Mouse (Mus musculus) cerebellum, adult 8-10 months (tissue): ENCODE results near the gene Gm45261.

Experiments used
- DNase-seq: peaks from one replicate; pipeline ENCODE4 v3.0.0; 2022

Gm45261 gene

GRCm38 (mm10) chr1:80461348-80461747, at the start of gene Gm45261:
Gene Gm45261 (minus strand): TSS chr1:80461448.
- DNase-seq: no peak

- no peak for DNase-seq
These were observed 43.5 kb upstream of the Gm45261 start for GRCm38 (mm10) chr1:80504757-80505156.

GRCm38 (mm10) chr1:80504081-80504480, 42.8 kb upstream of the Gm45261 start:
- DNase-seq: no peak

GRCm38 (mm10) chr1:80502456-80503165, 41.4 kb upstream of the Gm45261 start:
- no peak for DNase-seq

- no peak for DNase-seq
These were observed 38.0 kb upstream of the Gm45261 start for GRCm38 (mm10) chr1:80499264-80499663.

- DNase-seq: no peak
These were observed 35.1 kb upstream of the Gm45261 start for GRCm38 (mm10) chr1:80496360-80496759.

- no peak for DNase-seq
These were observed 22.2 kb upstream of the Gm45261 start for GRCm38 (mm10) chr1:80483419-80483818.

GRCm38 (mm10) chr1:80474942-80475341, 13.7 kb upstream of the Gm45261 start:
- DNase-seq: no peak

- DNase-seq: no peak
These were observed 11.1 kb upstream of the Gm45261 start for GRCm38 (mm10) chr1:80472395-80472794.

- DNase-seq: no peak
These were observed 1.3 kb downstream of the Gm45261 start for GRCm38 (mm10) chr1:80459923-80460322.

GRCm38 (mm10) chr1:80459477-80459876, 1.8 kb downstream of the Gm45261 start:
- DNase-seq: no peak

GRCm38 (mm10) chr1:80453971-80454370, 7.3 kb downstream of the Gm45261 start:
- DNase-seq: no peak

- DNase-seq: no peak
These were observed 9.2 kb downstream of the Gm45261 start for GRCm38 (mm10) chr1:80451914-80452549.

- no peak for DNase-seq
These were observed 13.7 kb downstream of the Gm45261 start for GRCm38 (mm10) chr1:80447554-80447953.

- DNase-seq: no peak
These were observed 20.3 kb downstream of the Gm45261 start for GRCm38 (mm10) chr1:80440911-80441310.

- no peak for DNase-seq
These were observed 22.7 kb downstream of the Gm45261 start for GRCm38 (mm10) chr1:80438506-80438905.

- DNase-seq: peak; percentile 21
These were observed 33.3 kb downstream of the Gm45261 start for GRCm38 (mm10) chr1:80427946-80428345.

GRCm38 (mm10) chr1:80427425-80427824, 33.8 kb downstream of the Gm45261 start:
- peak; percentile 84 for DNase-seq

GRCm38 (mm10) chr1:80424666-80425065, 36.6 kb downstream of the Gm45261 start:
- DNase-seq: no peak

- DNase-seq: no peak
These were observed 42.8 kb downstream of the Gm45261 start for GRCm38 (mm10) chr1:80418321-80419045.

GRCm38 (mm10) chr1:80416329-80416728, 44.9 kb downstream of the Gm45261 start:
- no peak for DNase-seq

- DNase-seq: no peak
These were observed 48.7 kb downstream of the Gm45261 start for GRCm38 (mm10) chr1:80412521-80412920.

GRCm38 (mm10) chr1:80410229-80410973, 50.8 kb downstream of the Gm45261 start:
- DNase-seq: no peak
